Mouse (Mus musculus) embryonic fibroblast, embryonic 13.5 days (primary cell): ENCODE measurements around the gene Cds2. TPM values are rescaled to one million over a fixed set of nuclear protein-coding genes. Genes with fewer than 3 reads are reported as not detected.
A peak's percentile ranks its signal among the peaks of the same experiment; 100 is the strongest.
"Not testable (repeated sequence)": the region's sequence is repeated elsewhere in the genome, so short reads cannot be mapped to it uniquely, and the experiment has no call there.

ENCODE experiments used
- H3K27ac ChIP-seq: 2 replicates; pipeline ENCODE4 v1.5.1; 2012; ENCODE audit warnings: low read length, control low read depth, inconsistent platforms; ENCODE audit not compliant: insufficient read depth
- H3K4me1 ChIP-seq: 2 replicates; pipeline ENCODE4 v1.6.1; 2011; ENCODE audit warnings: low read length; ENCODE audit not compliant: control insufficient read depth, insufficient read depth
- H3K4me3 ChIP-seq: 2 replicates; pipeline ENCODE4 v1.5.1; 2011; ENCODE audit warnings: mild to moderate bottlenecking, control low read depth, low read length; ENCODE audit not compliant: insufficient read depth
- CTCF ChIP-seq: IDR thresholded peaks from 2 replicates; pipeline ENCODE4 v1.5.1; 2011; ENCODE audit warnings: mild to moderate bottlenecking, control low read depth, low read length, moderate library complexity, borderline replicate concordance; ENCODE audit not compliant: insufficient read depth
- POLR2A ChIP-seq: IDR thresholded peaks from 2 replicates; pipeline ENCODE4 v1.6.1; 2011; ENCODE audit warnings: low read depth, mild to moderate bottlenecking, control low read depth, low read length, moderate library complexity
- polyA plus RNA-seq: library from polyadenylated mRNA; stranded (reverse); fragments of >200 nt; gene quantifications from 2 replicates; pipeline ENCODE4 v1.2.4, GENCODE M21; 2011; ENCODE audit warnings: low read depth; ENCODE audit not compliant: missing spikeins, insufficient read length

The Cds2 gene
- 52.2 and 53.5 TPM in 2 replicates for polyA plus RNA-seq

- Histone ChIP-seq H3K27ac (no peak within 1 kb of the TSS; the same call in 1 of the 2 replicates), H3K4me1 (peaks cover 3% of the 10 kb centered on the region; the same call in 1 of the 2 replicates), H3K4me3 (peak within 1 kb of the TSS; percentile 85)
- TF ChIP-seq CTCF: peak; percentile 89
- peak; percentile 69 for TF ChIP-seq POLR2A
These were observed at the start of gene Cds2 for GRCm38 (mm10) chr2:132262879-132263398. Cds2 (plus strand) TSS chr2:132263148.

GRCm38 (mm10) chr2:132221611-132222073 is 41.3 kb upstream of the Cds2 start:
- H3K27ac ChIP-seq: peak overlapping the region; percentile 79; the same call in 1 of the 2 replicates
- no peak for TF ChIP-seq CTCF
- TF ChIP-seq POLR2A: no peak
- H3K4me1 ChIP-seq: peaks cover 8% of the 10 kb centered on the region
- no peak overlapping the region for H3K4me3 ChIP-seq

GRCm38 (mm10) chr2:132224359-132224758 is 38.6 kb upstream of the Cds2 start:
- H3K27ac ChIP-seq: no peak overlapping the region
- no peak overlapping the region for H3K4me3 ChIP-seq
- peaks cover 8% of the 10 kb centered on the region for H3K4me1 ChIP-seq
- TF ChIP-seq POLR2A (no peak), CTCF (no peak)

- no peak overlapping the region for H3K4me3 ChIP-seq
- H3K4me1 ChIP-seq: no peaks in the 10 kb centered on the region
- TF ChIP-seq POLR2A (no peak), CTCF (no peak)
- no peak overlapping the region for H3K27ac ChIP-seq
These were observed 30.5 kb upstream of the Cds2 start for GRCm38 (mm10) chr2:132232413-132232945.

- TF ChIP-seq CTCF: no peak
- no peak for TF ChIP-seq POLR2A
- no peak overlapping the region for H3K27ac ChIP-seq
These were observed 28.8 kb upstream of the Cds2 start for GRCm38 (mm10) chr2:132233985-132234765.

GRCm38 (mm10) chr2:132235291-132235690 is 27.7 kb upstream of the Cds2 start:
- H3K4me3 ChIP-seq: no peak overlapping the region
- no peaks in the 10 kb centered on the region for H3K4me1 ChIP-seq
- TF ChIP-seq CTCF (no peak), POLR2A (no peak)
- no peak overlapping the region for H3K27ac ChIP-seq

More at GRCm38 (mm10) chr2:132233985-132234765, 28.8 kb upstream of the Cds2 start:
- Histone ChIP-seq H3K4me3 (no peak overlapping the region), H3K4me1 (no peaks in the 10 kb centered on the region)

- TF ChIP-seq POLR2A (no peak), CTCF (no peak)
- H3K27ac ChIP-seq: no peak overlapping the region
- no peaks in the 10 kb centered on the region for H3K4me1 ChIP-seq
- no peak overlapping the region for H3K4me3 ChIP-seq
These were observed 27.0 kb upstream of the Cds2 start for GRCm38 (mm10) chr2:132235975-132236374.

GRCm38 (mm10) chr2:132239434-132239833 is 23.5 kb upstream of the Cds2 start:
- not testable (repeated sequence) for H3K27ac ChIP-seq, H3K4me3 ChIP-seq, H3K4me1 ChIP-seq

- H3K27ac ChIP-seq, H3K4me3 ChIP-seq, H3K4me1 ChIP-seq: not testable (repeated sequence)
These were observed 22.5 kb upstream of the Cds2 start for GRCm38 (mm10) chr2:132240457-132240856.

- Histone ChIP-seq H3K4me1 (no peaks in the 10 kb centered on the region), H3K27ac (no peak overlapping the region), H3K4me3 (no peak overlapping the region)
- TF ChIP-seq POLR2A (no peak), CTCF (no peak)
These were observed 19.6 kb upstream of the Cds2 start for GRCm38 (mm10) chr2:132243370-132243769.
